Mouse (Mus musculus) embryo, embryonic 10 days (tissue): ENCODE data around the gene Hps1.

ENCODE experiments used
- DNase-seq: peaks from one replicate; pipeline ENCODE4 v3.0.0-alpha.2; 2015; ENCODE audit warnings: low spot score

The Hps1 gene

DNA sequence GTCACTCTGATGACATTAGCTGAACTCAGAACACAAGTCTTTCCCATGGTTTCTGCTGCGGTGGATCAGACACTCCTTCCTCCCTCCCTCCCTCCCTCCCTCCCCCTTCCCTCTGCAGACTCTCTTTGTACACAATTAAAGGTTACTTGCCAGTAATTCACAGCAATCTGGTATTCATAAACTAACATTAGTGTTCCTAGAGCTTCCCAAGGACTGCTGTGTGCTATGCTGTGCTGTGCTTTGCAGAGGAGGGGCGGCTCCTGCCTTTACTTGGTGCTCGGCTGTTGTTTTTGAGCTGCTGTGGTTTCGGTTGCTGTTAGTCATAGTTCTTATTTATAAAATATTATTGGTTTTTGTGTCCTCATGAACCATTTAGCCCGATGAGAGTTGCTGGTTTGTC lies 62.1 kb downstream of the Hps1 start:
- no peak for DNase-seq

DNA sequence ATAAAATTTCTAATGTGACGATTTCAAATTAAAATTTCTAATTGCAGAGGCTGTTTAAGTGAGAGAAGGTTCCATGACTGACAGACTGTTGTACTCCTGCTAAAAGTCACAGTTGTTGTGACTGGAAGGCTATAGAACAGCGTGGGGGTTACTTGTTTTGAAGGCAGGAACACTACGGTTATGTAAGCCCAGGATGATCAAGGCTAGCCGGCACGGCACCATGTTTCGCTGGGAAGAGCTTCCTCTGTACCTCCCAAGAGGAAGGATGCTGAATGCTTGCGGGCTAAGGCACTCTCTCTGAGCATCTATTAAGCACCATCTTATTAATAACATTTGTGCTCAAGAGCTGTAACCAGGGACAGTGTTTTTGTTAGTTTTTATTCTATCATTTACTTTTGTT lies 63.3 kb downstream of the Hps1 start:
- DNase-seq = no peak

DNA sequence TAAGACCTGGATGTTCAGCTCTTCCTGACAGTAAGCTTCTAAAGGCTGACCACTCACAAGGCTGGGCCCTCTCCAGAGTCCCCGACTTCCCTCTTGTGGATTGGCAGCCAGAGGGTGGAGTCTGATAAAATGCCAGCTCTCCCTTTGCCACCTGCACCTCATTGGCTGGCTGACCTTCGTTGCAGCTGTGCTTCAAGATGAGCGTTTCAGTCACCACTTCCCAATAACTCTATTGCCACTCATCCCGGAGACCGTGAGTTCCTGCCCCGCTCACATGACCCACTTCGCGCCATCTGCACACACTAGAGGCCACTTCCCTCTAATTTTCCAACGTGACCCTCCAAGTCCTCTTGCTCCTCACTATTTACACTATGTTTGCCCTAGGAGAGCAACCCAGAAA lies 66.0 kb downstream of the Hps1 start:
- DNase-seq = no peak
